Mouse (Mus musculus) embryonic stem cell, embryonic (primary cell): ENCODE measurements around the gene Wsb2.

ENCODE experiments used
- CTCF ChIA-PET, 4 experiments: fragments of 300-600 bp in 2 of 4; fragments of 350-600 bp in 2 of 4; sonication (Branson Sonifier 250); formaldehyde crosslinking; loops; one replicate each; lab custom pipeline; 2022; ENCODE audit warnings: inconsistent platforms in 2 of 4; lab: Charles Lee
- POLR2A ChIA-PET, 4 experiments: fragments of 300-600 bp in 2 of 4; fragments of 350-600 bp in 2 of 4; sonication (Branson Sonifier 250); formaldehyde crosslinking; loops; one replicate each; lab custom pipeline; 2022; ENCODE audit warnings: antibody characterized with exemption in 4 of 4, inconsistent platforms in 1 of 4; lab: Charles Lee

Wsb2 gene

GRCm38 (mm10) chr5:117357129-117357477 lies at the start of gene Wsb2:
Gene Wsb2, plus strand, starts transcription at chr5:117357304.
- ChIA-PET CTCF (interaction anchor here (0.6 to 8.3 kb wide), 15 partner anchors 9 to 260 kb away, joined by 3 to 88 read pairs (median 7); no protein-coding TSS in a partner anchor), POLR2A (interaction anchor here (0.6 to 14.4 kb wide), 55 partner anchors 9 to 1175 kb away, joined by 3 to 531 read pairs (median 9); partner anchors contain the start of genes Ksr2 (in 3 of the 4), Vsig10 (in 2 of the 4) and Taok3 (in 1 of the 4))

- POLR2A ChIA-PET: interaction anchor here (0.5 to 6.5 kb wide), 33 partner anchors 11 to 869 kb away, joined by 3 to 119 read pairs (median 4); partner anchors contain the start of genes Pebp1 (in 2 of the 4), Ksr2 (in 1 of the 4), Vsig10 (in 1 of the 4) and Wsb2 (in 1 of the 4)
- CTCF ChIA-PET: interaction anchor here (0.5 to 6.9 kb wide), 81 partner anchors 9 to 1003 kb away, joined by 3 to 322 read pairs (median 4); partner anchors contain the start of genes Pebp1 (in 3 of the 4), Wsb2 (in 3 of the 4), Vsig10 (in 2 of the 4) and Ksr2 (in 1 of the 4)
Measured at GRCm38 (mm10) chr5:117307699-117308098, 49.4 kb upstream of the Wsb2 start.

GRCm38 (mm10) chr5:117313420-117313819 lies 43.7 kb upstream of the Wsb2 start:
- POLR2A ChIA-PET: interaction anchor here (0.5 to 12.2 kb wide), 51 partner anchors 7 to 1837 kb away, joined by 3 to 164 read pairs (median 5); partner anchors contain the start of genes Wsb2 (in 3 of the 4), Ksr2 (in 1 of the 4), Pebp1 (in 1 of the 4) and Taok3 (in 1 of the 4)
- CTCF ChIA-PET: interaction anchor here (0.6 to 2.7 kb wide), 31 partner anchors 9 to 1281 kb away, joined by 3 to 50 read pairs (median 3); partner anchors contain the start of genes Pebp1 (in 1 of the 4) and Wsb2 (in 1 of the 4)

GRCm38 (mm10) chr5:117313909-117314308 lies 43.2 kb upstream of the Wsb2 start:
- ChIA-PET CTCF (interaction anchor here (0.6 to 2.7 kb wide), 28 partner anchors 9 to 1281 kb away, joined by 3 to 50 read pairs (median 4); partner anchors contain the start of genes Pebp1 (in 1 of the 4) and Wsb2 (in 1 of the 4)), POLR2A (interaction anchor here (0.5 to 12.2 kb wide), 59 partner anchors 9 to 1254 kb away, joined by 3 to 164 read pairs (median 5); partner anchors contain the start of genes Wsb2 (in 3 of the 4), Ksr2 (in 2 of the 4), Pebp1 (in 2 of the 4) and Taok3 (in 1 of the 4))

- CTCF ChIA-PET: interaction anchor here (0.5 to 2.7 kb wide), 14 partner anchors 10 to 191 kb away, joined by 3 to 50 read pairs (median 4); partner anchors contain the start of gene Wsb2 (in 1 of the 4)
- POLR2A ChIA-PET: interaction anchor here (0.5 to 12.2 kb wide), 41 partner anchors 8 to 195 kb away, joined by 3 to 164 read pairs (median 6); partner anchors contain the start of genes Wsb2 (in 3 of the 4), Pebp1 (in 2 of the 4), Ksr2 (in 1 of the 4) and Taok3 (in 1 of the 4)
Measured at GRCm38 (mm10) chr5:117314587-117315428, 42.3 kb upstream of the Wsb2 start.

- ChIA-PET CTCF (interaction anchor here (0.6 to 2.1 kb wide), 7 partner anchors 11 to 136 kb away, joined by 3 to 18 read pairs (median 3); no protein-coding TSS in a partner anchor), POLR2A (interaction anchor here in 3 of 4 experiments (0.5 to 12.2 kb wide), 26 partner anchors 8 to 1341 kb away, joined by 3 to 164 read pairs (median 4); partner anchors contain the start of genes Wsb2 (in 2 of the 3) and Pebp1 (in 1 of the 3))
Measured at GRCm38 (mm10) chr5:117318741-117319629, 38.1 kb upstream of the Wsb2 start, which contains the start of gene Vsig10. Gene Vsig10, plus strand, starts transcription at chr5:117319083.

- ChIA-PET CTCF (interaction anchor here in 1 of 4 experiments (0.7 kb wide), 1 partner anchor 94 kb away, joined by 7 read pairs; no protein-coding TSS in a partner anchor), POLR2A (interaction anchor here in 2 of 4 experiments (0.6 to 12.2 kb wide), 8 partner anchors 10 to 1346 kb away, joined by 3 to 164 read pairs (median 4); partner anchors contain the start of gene Wsb2 (in 1 of the 2))
Measured at GRCm38 (mm10) chr5:117323751-117324150, 33.4 kb upstream of the Wsb2 start.

GRCm38 (mm10) chr5:117326408-117326807 lies 30.7 kb upstream of the Wsb2 start:
- ChIA-PET POLR2A (interaction anchor here in 1 of 4 experiments (0.7 kb wide), 1 partner anchor 1436 kb away, joined by 3 read pairs; no protein-coding TSS in a partner anchor), CTCF (no interaction called here)

GRCm38 (mm10) chr5:117330457-117330856 lies 26.6 kb upstream of the Wsb2 start:
- CTCF ChIA-PET: interaction anchor here (0.6 to 1.8 kb wide), 5 partner anchors 22 to 41 kb away, joined by 3 to 8 read pairs (median 4); no protein-coding TSS in a partner anchor
- POLR2A ChIA-PET: interaction anchor here in 3 of 4 experiments (0.8 to 3.4 kb wide), 22 partner anchors 8 to 51 kb away, joined by 3 to 26 read pairs (median 4); partner anchors contain the start of gene Wsb2 (in 1 of the 3)

GRCm38 (mm10) chr5:117337999-117338398 lies 19.1 kb upstream of the Wsb2 start:
- POLR2A ChIA-PET: interaction anchor here in 3 of 4 experiments (0.6 to 6.4 kb wide), 14 partner anchors 8 to 29 kb away, joined by 3 to 69 read pairs (median 4); partner anchors contain the start of gene Wsb2 (in 1 of the 3)
- CTCF ChIA-PET: interaction anchor here in 1 of 4 experiments (0.6 to 1.4 kb wide), 2 partner anchors 25 to 70 kb away, joined by 3 to 8 read pairs; no protein-coding TSS in a partner anchor

- CTCF ChIA-PET: interaction anchor here in 1 of 4 experiments (0.9 kb wide), 1 partner anchor 33 kb away, joined by 3 read pairs; no protein-coding TSS in a partner anchor
- POLR2A ChIA-PET: interaction anchor here in 3 of 4 experiments (0.6 to 6.4 kb wide), 11 partner anchors 8 to 100 kb away, joined by 3 to 69 read pairs (median 4); partner anchors contain the start of gene Wsb2 (in 1 of the 3)
Measured at GRCm38 (mm10) chr5:117338503-117338902, 18.6 kb upstream of the Wsb2 start.

- CTCF ChIA-PET: interaction anchor here in 1 of 4 experiments (0.7 kb wide), 1 partner anchor 36 kb away, joined by 3 read pairs; no protein-coding TSS in a partner anchor
- POLR2A ChIA-PET: interaction anchor here in 2 of 4 experiments (0.6 to 9.7 kb wide), 5 partner anchors 10 to 68 kb away, joined by 3 to 303 read pairs (median 3); partner anchors contain the start of gene Wsb2 (in 1 of the 2)
Measured at GRCm38 (mm10) chr5:117340081-117340480, 17.0 kb upstream of the Wsb2 start.

- POLR2A ChIA-PET: interaction anchor here (0.6 to 9.7 kb wide), 34 partner anchors 8 to 761 kb away, joined by 3 to 531 read pairs (median 4); partner anchors contain the start of genes Wsb2 (in 3 of the 4), Ksr2 (in 1 of the 4), Suds3 (in 1 of the 4) and Vsig10 (in 1 of the 4)
- CTCF ChIA-PET: interaction anchor here in 3 of 4 experiments (0.6 to 1.5 kb wide), 6 partner anchors 16 to 1311 kb away, joined by 3 to 9 read pairs (median 7); no protein-coding TSS in a partner anchor
Measured at GRCm38 (mm10) chr5:117341896-117342295, 15.2 kb upstream of the Wsb2 start.

GRCm38 (mm10) chr5:117344496-117344895 lies 12.6 kb upstream of the Wsb2 start:
- ChIA-PET CTCF (interaction anchor here in 2 of 4 experiments (1.0 to 1.5 kb wide), 2 partner anchors 31 to 37 kb away, joined by 3 read pairs; no protein-coding TSS in a partner anchor), POLR2A (interaction anchor here in 2 of 4 experiments (0.6 to 9.7 kb wide), 9 partner anchors 13 to 78 kb away, joined by 3 to 531 read pairs (median 5); partner anchors contain the start of genes Wsb2 (in 2 of the 2) and Vsig10 (in 1 of the 2))

GRCm38 (mm10) chr5:117345432-117345976 lies 11.6 kb upstream of the Wsb2 start:
- POLR2A ChIA-PET: interaction anchor here in 3 of 4 experiments (0.6 to 9.7 kb wide), 15 partner anchors 10 to 1515 kb away, joined by 3 to 531 read pairs (median 55); partner anchors contain the start of genes Wsb2 (in 3 of the 3) and Vsig10 (in 1 of the 3)

More at GRCm38 (mm10) chr5:117345432-117345976, 11.6 kb upstream of the Wsb2 start:
- CTCF ChIA-PET: interaction anchor here in 1 of 4 experiments (0.6 kb wide), 1 partner anchor 12 kb away, joined by 7 read pairs; the partner anchor contains the start of gene Wsb2
